In the genomic region with DNA sequence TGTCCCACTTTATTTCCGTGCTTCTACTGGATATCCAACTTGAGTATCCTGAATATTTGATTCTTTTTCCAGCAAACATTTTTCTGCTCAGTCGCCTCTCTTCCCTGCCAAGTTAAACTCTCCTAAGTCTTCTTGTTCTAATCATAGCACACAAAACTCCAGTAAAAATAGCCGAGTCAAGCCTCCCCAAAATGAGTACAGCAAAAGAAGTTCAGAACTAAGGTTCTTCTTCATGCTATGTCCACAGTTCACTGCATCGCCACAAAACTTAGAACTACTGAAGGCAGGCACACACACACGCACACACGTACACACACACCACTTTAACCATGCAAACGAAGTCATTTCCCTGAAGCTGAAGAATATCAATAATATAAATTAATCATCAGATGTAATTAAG, we compare ENCODE assay signal across 18 mouse cellular contexts. TPM values are rescaled to one million over a fixed set of nuclear protein-coding genes. Genes with fewer than 3 reads are reported as not detected.
DNase-seq lines count a peak whose midpoint lies in the region; ATAC-seq lines count a peak whose summit lies in the region.
"Had no signal": no experiment of that assay in that cellular context is flagged by ENCODE, and none has a peak within 500 bp of the region (broad histone marks: within the 10 kb centered on the region; RNA-seq: fewer than 3 reads in every experiment).

No protein-coding gene starts in this region.

- no peaks in the 10 kb centered on the region for H3K4me1 ChIP-seq in limb, embryonic 15.5 days
- no peaks in the 10 kb centered on the region for H3K4me1 ChIP-seq in limb, embryonic 10.5 days
- no peaks in the 10 kb centered on the region for H3K4me1 ChIP-seq in forebrain, embryonic 16.5 days (replicated peaks; ENCODE audit: control insufficient read depth, insufficient read depth, low read length)
- H3K4me1 ChIP-seq: embryonic facial prominence, embryonic 13.5 days; forebrain, embryonic 13.5 days; heart, embryonic 13.5 days; hindbrain, embryonic 12.5 days had no signal

- H3K4me2 ChIP-seq in limb, embryonic 15.5 days, result no peak overlapping the region
- H3K4me2 ChIP-seq in forebrain, embryonic 16.5 days (ENCODE audit: low read length), result no peak overlapping the region
- H3K4me2 ChIP-seq: embryonic facial prominence, embryonic 13.5 days; forebrain, embryonic 13.5 days; heart, embryonic 13.5 days; hindbrain, embryonic 12.5 days had no signal

- H3K4me3 ChIP-seq in limb, embryonic 15.5 days, result no peak overlapping the region
- no peak overlapping the region for H3K4me3 ChIP-seq in limb, embryonic 10.5 days
- no peak overlapping the region for H3K4me3 ChIP-seq in forebrain, embryonic 16.5 days (replicated peaks; ENCODE audit: low read length)
- H3K4me3 ChIP-seq: embryonic facial prominence, embryonic 13.5 days; forebrain, embryonic 13.5 days; heart, embryonic 13.5 days; hindbrain, embryonic 12.5 days had no signal

- no peaks in the 10 kb centered on the region for H3K9me3 ChIP-seq in limb, embryonic 15.5 days
- no peaks in the 10 kb centered on the region for H3K9me3 ChIP-seq in limb, embryonic 10.5 days (replicated peaks)
- no peaks in the 10 kb centered on the region for H3K9me3 ChIP-seq in forebrain, embryonic 16.5 days (ENCODE audit: control insufficient read depth, low read length)
- H3K9me3 ChIP-seq: embryonic facial prominence, embryonic 13.5 days; forebrain, embryonic 13.5 days; heart, embryonic 13.5 days; hindbrain, embryonic 12.5 days had no signal

- peak; percentile 79 for DNase-seq in heart, adult 11 months
- DNase-seq in heart, postnatal 36 days, result no peak
- no peak for DNase-seq in limb, embryonic 10.5 days (ENCODE audit: low spot score)
- peak; percentile 63 for DNase-seq in brain, adult 2 months (ENCODE audit: low read depth, low spot score)
- DNase-seq in telencephalon, adult 2 months (ENCODE audit: low read depth, low spot score), result peak; percentile 56
- DNase-seq: adrenal gland, adult 8-10 months; cerebellum, adult 11-12 months; cerebellum, adult 9-10 months; cerebellum, postnatal 25 days; gastrocnemius, postnatal 25 days; heart, postnatal 4 days had no signal

- H3K36me3 ChIP-seq in limb, embryonic 15.5 days, result no peaks in the 10 kb centered on the region
- no peaks in the 10 kb centered on the region for H3K36me3 ChIP-seq in limb, embryonic 10.5 days
- no peaks in the 10 kb centered on the region for H3K36me3 ChIP-seq in forebrain, embryonic 16.5 days (ENCODE audit: control insufficient read depth, insufficient read depth)
- H3K36me3 ChIP-seq: embryonic facial prominence, embryonic 13.5 days; heart, embryonic 13.5 days; hindbrain, embryonic 12.5 days had no signal

- H3K27me3 ChIP-seq in limb, embryonic 15.5 days, result no peaks in the 10 kb centered on the region
- no peaks in the 10 kb centered on the region for H3K27me3 ChIP-seq in limb, embryonic 10.5 days (ENCODE audit: low read depth, poor library complexity, severe bottlenecking)
- H3K27me3 ChIP-seq in forebrain, embryonic 16.5 days (replicated peaks; ENCODE audit: control insufficient read depth, insufficient read depth, low read length), result no peaks in the 10 kb centered on the region
- H3K27me3 ChIP-seq: embryonic facial prominence, embryonic 13.5 days; forebrain, embryonic 13.5 days; heart, embryonic 13.5 days; hindbrain, embryonic 12.5 days had no signal

- no peak for ATAC-seq in limb, embryonic 15.5 days (ENCODE audit: insufficient number of reproducible peaks, low FRiP score, low TSS enrichment, low read depth)
- ATAC-seq in forebrain, embryonic 16.5 days, result no peak
- ATAC-seq: forebrain, embryonic 13.5 days; hindbrain, embryonic 16.5 days had no signal

- intact Hi-C loops in heart, postnatal 36 days (cut with DNase I), result no loop called here

- H3K27ac ChIP-seq in limb, embryonic 15.5 days, result peak overlapping the region; percentile 34; the same call in 1 of the 2 replicates
- no peak overlapping the region for H3K27ac ChIP-seq in limb, embryonic 10.5 days
- H3K27ac ChIP-seq in forebrain, embryonic 16.5 days (ENCODE audit: low read length), result no peak overlapping the region
- H3K27ac ChIP-seq: embryonic facial prominence, embryonic 13.5 days; forebrain, embryonic 13.5 days; heart, embryonic 13.5 days; hindbrain, embryonic 12.5 days had no signal

- WGBS in limb, embryonic 15.5 days, result 73% methylated on average over 7 of the region's 7 CpGs
- 92% methylated on average over 7 of the region's 7 CpGs for WGBS in limb, embryonic 10.5 days
- WGBS in forebrain, embryonic 16.5 days, result 89% methylated on average over 7 of the region's 7 CpGs

- no peak overlapping the region for H3K9ac ChIP-seq in limb, embryonic 15.5 days
- no peak overlapping the region for H3K9ac ChIP-seq in forebrain, embryonic 16.5 days (replicated peaks; ENCODE audit: low read depth, low read length)
- H3K9ac ChIP-seq: embryonic facial prominence, embryonic 13.5 days; forebrain, embryonic 13.5 days; heart, embryonic 13.5 days; hindbrain, embryonic 12.5 days had no signal

RNA-seq across cellular contexts. Expression of a gene that starts 49.3 kb away (rescaled TPM):
- 10 to 100 TPM; 26.8 to 29.3 TPM for total RNA-seq in heart, postnatal 36 days (2021)
- 25.3 and 26.3 TPM in 2 replicates for polyA plus RNA-seq in limb, embryonic 15.5 days (2015; fragmentation: Nextera tagmentation; extraction: Ambion mirVana)
- 16.8 and 21.5 TPM in 2 replicates for polyA plus RNA-seq in limb, embryonic 10.5 days (2016; fragmentation: Nextera tagmentation; extraction: Ambion mirVana)
- 9.4 and 15.7 TPM in 2 replicates for polyA plus RNA-seq in forebrain, embryonic 16.5 days (2015; fragmentation: Nextera tagmentation; extraction: Ambion mirVana)

Comparison
In these comparisons a context has a peak if more than half of its experiments do, and no peak if none do; other contexts are left out.
1. DNase-seq: peak in heart, adult 11 months (single experiment), brain, adult 2 months (single experiment) and telencephalon, adult 2 months (single experiment); none in heart, postnatal 36 days (0 of 2) and limb, embryonic 10.5 days (single experiment).